Mouse (Mus musculus): Measurements from ENCODE around the gene A2ml1.
"Not testable (repeated sequence)": the region's sequence is repeated elsewhere in the genome, so short reads cannot be mapped to it uniquely, and the experiment has no call there.

A2ml1 gene

DNA sequence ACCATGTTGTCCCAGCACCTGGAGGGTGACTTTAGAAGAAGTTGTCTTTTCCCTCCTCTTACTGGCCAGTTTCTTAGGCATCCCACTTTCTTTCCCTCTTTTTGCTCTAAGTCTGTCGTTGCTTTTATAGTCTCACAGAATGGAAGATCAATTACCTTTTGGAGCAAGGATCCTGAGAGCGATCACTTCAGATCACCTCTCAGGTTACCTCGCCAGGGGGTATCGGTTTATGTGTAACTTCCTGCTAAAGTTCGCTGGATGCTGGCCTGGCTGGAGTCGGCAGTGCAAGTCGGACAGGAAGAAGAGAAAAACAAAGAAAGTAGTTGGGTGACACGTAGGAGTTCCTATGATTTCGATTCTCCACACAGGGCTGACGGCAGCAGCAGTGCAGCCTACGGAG, at the start of gene A2ml1:
Gene A2ml1 (minus strand): TSS at position 101 of the 400 bp plus-strand sequence.
- no peak for DNase-seq

DNA sequence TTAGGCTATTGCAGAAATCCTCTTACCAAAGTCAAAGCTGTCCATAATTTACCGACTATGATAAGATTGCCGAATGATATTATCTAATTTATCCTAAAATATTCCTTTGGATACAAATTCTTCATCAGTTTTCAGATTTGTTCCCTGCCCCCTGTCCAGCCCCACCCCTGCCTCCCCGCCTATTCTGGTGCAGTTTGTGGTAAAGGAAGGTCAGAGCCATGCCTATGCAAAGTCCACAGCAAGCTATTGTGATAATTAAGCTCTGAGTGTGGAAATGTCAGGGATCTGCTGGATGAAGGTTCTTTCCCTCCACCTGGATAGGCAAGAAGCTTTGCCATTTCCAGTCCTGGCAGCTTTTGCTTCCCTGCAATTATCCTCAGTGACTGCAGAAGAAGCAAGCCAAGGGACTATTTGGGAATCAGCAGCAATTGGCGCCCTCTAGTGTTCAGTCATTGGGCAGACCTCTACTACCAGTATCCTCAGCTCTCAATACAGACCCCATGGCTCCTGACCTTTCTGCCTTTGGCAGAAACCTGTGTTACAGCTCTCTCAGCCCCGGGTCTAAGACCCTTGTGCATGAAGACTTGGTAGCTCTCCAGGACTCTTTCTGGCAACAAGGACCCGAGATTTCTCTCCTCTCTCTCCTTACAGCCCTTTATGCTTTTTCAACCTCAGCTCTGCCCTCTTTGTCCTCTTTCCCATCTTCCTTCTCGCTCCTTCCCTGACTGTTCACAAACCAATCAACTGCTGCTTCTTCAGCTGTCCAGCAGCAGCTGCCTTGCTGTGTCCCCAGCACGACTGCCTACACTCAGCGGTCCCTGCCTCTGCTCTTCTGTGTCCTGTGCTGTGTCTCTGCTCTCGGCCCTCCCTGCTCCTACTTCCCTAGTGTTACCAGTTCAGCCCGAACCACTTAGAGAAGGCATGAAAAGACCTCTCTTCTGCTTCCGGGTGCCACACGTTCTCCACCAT, 48.6 kb upstream of the A2ml1 start:
- DNase-seq: peak; percentile 50

DNA sequence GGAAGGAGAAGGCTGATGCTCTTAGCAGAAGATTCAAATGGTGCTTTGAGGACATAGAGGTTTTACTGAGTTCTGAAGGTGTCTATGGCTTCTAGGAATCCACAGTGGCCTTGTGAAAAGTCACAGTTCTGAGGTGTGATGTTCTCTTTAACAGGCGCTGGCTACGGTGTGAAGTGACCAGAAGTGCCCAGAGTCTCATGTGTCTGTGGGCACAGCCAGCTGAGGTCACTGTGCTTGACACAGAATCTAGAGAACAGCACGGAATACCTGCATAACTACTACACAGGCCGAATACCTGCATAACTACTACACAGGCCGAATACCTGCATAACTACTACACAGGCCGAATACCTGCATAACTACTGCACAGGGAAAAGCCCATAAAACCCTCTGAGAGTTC, 43.8 kb upstream of the A2ml1 start:
- not testable (repeated sequence) for DNase-seq

DNA sequence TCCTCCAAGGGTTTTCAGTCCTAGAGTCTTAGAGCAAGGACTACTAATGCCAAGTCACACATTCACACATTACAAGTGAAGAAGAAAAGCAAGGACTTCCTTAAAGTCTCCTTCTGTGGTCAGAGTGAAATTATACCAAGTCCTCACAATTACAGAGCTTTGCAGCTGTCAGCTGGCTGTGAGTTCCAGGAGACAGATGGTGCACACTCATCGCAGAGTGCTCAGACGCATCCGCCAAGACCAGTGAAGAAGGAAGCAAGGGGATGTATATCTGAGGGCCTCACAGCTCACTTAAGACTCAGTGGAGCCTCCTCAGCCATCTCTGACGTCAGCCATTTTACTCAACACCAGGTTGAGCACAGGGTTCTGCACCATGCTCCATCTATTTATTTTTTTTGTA, 43.0 kb upstream of the A2ml1 start:
- DNase-seq: no peak

DNA sequence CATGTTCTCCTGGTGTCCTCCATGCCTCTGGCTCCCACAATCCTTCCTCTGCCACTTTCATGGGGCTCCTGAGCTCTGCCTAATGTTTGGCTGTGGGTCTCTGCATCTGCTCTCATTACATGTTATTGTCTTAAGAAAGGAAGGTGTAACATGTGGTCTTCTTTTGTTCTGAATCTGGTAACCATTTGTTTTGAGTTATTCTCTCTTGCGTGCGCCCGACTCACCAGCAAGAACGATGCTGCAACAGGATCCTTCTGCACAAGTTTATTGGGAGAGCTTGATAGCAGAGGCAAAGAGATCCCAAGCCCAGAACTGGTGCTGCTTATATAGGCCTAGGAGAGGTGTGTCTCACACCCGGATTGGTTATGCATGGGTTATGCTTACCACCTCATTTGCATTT, 42.0 kb upstream of the A2ml1 start, which contains the start of gene Klrb1a:
Gene Klrb1a (minus strand): TSS at position 101 of the 400 bp plus-strand sequence.
- DNase-seq: not testable (repeated sequence)

DNA sequence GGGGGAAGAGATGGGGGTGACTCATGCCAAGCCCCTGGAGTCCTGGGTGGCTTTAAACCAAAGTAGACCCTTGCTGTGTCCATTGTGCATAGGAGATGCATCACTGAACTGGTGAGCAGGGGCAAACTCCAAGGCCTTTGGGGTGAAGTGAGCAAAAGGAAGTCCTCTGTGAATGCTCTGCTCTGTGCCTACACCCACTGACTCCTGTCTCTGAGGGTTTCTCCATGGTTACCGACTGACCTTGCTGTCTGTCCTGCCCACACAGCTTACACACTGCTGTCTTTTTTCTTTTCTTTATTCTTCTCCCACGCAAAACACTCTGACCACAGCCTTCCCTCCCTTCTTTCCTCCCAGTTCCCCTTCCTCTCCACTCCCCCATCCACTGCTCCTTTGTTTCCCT, 41.3 kb upstream of the A2ml1 start:
- no peak for DNase-seq

DNA sequence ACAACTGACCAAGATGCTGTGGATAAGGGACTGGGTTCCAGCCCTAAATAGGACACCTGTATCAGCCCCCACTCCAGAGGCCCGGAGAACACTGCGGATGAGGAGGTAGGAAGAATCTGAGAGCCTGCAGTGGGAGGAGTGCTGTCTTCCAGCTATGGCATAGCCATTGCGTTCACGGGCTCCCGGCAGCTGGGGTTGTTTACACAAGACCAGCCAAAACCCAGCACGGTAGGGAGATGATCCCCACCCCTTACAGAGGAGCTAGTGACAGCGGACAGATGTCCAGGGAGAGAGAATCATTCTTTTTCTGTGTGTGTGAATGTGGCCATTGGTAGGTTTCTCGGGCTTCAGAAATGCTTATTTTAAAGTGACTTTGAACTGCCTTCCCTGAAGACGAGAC, 24.9 kb upstream of the A2ml1 start:
- no peak for DNase-seq

DNA sequence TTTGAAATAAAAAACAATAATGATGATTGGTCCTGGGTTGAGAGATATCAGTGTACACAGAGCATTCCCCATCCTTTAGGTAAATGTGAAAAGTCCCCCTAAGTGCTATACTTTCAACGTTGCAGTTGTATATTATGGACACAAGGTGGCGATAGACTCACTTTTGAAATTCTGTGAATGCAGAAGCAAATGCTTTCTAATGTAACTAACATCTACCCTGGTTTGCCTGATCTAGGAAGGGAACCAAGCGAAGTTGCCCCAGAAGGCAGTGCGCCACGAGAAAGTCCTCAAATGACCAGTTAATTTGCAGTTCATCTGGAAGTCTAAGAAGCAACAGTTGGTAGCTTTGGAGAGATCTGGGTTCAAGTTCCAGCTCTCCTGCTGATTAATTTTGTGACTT, 23.1 kb upstream of the A2ml1 start:
- DNase-seq: peak; percentile 5

DNA sequence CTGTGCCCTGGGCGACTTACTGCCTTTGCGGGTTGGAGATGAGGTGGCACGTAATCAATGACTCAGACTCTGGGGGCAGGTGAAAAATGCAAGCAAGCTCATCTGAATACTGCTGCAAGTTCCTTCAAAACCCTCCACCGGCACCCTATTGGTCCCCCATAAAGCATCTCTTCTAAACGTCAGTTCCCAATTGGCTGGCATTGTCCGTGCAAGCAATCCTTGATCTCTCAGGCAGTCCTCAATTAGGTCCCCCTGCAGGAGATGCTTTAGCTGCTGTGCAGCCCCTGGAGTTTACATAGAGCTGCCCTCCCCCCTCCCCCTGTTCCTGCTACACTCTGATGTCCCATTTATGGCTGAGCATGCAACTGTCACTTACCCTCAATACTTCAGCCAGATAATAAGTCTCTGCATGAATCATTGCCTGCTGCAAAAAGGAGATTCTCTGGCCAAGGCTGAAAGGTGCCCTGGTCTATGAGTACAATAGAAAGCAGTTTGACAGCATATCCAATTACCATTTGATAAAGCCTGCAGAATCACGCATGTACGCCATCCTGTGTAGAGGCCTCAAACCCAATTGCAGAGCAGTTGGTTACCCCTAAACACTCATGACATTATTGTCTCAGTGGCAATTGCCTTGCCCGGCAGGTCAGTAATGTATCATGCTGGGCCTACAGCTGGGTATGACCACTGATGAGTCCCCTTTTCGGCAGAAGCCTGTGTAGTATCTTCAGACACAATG, 21.2 kb upstream of the A2ml1 start:
- no peak for DNase-seq

DNA sequence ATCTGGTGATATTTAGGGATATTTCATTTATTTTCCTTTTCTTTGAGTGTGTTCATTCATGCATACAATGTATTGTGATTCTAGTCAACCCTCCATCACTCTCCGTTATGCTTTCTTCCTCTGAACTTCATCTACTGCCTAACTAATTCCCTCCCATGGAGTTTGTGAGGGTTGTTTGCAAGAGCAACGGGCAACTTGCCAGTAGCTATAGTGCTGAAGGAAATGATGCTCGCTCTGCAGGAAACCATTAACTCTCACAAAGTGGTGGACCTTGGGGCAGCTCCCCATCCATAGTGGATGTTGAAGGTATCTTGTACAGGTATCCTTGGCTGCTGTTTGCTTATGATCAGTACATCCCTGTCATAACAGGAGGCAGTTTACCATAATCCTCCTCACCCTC, 20.6 kb upstream of the A2ml1 start:
- no peak for DNase-seq

DNA sequence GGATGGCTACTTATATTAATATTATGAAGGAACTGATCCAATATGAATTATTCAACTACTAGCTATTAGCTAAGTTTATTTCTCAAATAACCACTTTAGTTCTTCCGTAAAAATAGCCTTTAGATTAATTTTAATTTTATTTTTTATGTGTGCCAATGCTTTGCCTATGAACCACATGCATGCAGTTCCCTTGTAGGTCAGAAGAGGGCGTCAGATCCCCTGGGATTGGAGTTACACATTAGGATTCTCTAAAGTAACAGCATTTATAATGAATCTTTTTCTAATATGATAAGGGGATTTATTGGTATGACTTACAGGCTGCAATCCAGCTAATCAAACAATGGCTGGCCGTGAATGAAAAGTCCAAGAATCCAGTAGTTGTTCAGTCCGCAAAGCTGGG, 18.1 kb upstream of the A2ml1 start:
- DNase-seq: no peak

DNA sequence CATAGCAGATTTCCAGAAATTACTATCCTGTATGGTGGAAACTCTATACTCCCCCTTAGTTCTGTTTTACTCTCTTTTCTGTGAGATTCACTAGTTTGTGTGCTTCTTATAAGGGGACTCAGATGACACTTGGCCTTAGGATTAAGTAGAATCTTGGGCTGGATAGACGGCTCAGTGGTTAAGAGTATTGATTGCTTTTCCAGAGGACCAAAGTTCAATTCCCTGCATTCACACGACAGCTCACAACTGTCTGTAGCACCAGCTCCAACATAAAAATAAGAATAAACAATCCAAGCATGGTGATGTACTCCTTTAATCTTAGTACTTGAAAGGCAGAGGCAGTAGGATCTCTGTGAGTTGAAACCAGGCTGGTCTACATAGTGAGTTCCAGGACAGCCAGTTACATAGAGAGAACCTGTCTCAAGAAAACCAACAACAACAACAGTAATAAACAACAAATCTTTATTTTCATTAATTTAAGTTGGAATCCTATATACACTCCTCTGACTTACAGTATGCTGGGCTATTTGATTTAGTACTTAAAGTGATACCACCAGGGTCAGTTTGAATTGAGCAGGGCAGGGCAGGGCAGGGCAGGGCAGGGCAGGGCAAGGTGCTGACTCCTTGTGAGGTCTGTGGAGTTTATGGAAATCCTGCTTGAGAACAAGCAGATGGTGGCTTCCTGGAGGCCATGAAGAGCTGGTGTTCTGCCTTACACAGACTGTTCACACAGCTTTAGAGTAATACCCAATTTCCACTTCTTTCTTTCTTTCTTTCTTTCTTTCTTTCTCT, 17.0 kb upstream of the A2ml1 start:
- no peak for DNase-seq

DNA sequence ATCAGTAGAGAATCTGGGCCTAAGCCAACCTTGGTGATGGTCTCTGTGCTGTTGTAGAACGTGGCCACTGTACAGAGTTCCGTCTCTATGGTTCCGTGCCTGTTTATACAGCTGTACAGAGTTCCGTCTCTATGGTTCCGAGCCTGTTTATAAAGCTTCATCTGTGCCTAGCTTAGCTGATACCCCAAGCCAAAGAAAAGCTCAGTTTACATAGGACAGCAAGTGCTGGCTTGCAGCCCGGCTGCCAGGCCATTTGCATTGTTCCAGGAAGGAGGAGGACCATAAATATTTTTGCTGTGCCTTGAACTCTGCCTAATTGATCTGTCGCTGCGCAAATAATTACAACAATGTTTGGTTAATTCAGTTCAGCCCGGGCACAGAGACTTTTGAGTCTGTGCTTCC, 15.7 kb upstream of the A2ml1 start:
- DNase-seq: peak; percentile 29

DNA sequence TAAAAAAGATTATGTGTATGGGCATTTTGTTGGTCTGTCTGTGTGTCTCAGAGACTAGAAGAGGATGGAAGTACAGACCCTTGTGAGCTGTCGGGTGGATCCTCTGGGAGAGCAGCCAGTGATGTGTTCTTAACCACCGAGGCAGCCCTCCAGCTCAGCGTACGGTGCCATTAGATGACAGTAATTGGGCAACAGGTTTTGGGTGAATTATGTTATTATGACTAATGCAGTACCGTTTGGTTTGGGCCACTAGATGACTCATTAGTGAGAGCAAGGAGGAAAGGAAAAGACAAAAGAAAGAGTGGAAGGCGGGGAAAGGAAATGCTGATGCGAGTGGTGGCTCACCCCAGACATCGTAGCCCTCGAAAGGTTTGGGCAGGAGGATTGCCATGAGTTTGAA, 13.2 kb upstream of the A2ml1 start:
- DNase-seq: no peak

DNA sequence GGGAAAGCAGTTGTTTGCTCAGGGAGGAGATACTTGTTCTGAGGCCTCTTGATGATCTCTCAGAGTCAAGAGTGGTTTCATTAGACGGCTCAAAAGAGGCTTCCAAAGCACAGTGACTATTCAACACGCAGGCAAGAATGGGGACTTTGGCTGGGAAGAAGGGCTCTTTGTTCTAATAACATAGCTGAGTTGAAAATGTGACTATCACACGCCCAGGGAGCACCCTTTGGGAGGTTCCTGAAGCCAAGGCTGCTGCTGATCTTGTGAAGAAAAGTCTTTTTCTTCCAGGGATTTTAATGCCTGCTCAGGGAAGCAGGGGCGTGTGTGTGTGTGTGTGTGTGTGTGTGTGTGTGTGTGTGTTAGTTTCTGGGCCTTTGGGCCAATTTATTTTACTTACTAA, 8.0 kb upstream of the A2ml1 start:
- DNase-seq: no peak

DNA sequence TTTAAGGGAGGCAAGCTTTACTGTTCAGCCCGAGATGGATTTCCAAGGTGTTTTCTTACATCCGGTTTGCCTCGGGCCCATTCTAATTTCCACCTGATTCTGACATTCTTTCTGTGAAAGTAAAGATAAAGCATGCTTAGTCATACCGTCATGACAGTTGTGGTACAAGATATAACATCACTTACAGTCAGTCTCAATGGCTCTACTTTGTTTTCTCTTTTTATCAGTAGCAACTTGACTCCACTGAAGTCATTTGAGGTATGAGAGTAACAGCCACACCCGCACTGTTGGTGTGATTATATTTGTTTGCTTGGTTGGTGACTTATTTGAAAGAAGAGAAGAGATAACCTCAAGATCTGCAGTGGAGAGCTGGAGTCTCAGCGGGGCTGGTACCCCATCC, 6.2 kb upstream of the A2ml1 start:
- DNase-seq: no peak

DNA sequence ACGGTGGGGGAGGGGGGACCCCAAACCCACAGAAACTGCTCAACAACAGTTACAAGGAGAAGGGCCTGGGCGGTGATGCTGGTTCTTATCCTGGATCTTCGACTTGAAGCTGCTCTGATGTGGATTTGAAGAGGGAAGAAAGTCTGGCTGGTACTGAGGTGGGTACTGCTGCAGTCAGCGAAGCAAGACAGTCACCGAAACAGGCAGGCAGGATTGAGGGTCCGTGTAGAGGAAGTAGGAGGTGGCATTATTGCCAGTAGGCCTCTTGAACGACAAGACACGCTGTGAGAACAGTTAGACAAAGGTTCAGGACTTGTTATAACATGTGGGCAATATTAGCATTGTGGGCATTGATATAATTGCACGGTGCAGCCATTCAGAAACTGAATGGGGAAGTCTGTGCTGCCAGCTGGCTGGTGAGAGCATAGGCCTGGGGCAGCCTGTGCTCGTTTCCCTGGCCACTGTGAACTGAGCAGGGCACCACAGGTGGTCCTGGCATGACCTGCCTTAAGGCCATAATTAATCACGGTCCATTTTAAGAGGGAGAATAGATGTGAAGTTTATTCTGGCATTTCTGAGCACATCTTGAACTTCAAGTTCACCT, 4.3 kb upstream of the A2ml1 start:
- DNase-seq: peak; percentile 3

DNA sequence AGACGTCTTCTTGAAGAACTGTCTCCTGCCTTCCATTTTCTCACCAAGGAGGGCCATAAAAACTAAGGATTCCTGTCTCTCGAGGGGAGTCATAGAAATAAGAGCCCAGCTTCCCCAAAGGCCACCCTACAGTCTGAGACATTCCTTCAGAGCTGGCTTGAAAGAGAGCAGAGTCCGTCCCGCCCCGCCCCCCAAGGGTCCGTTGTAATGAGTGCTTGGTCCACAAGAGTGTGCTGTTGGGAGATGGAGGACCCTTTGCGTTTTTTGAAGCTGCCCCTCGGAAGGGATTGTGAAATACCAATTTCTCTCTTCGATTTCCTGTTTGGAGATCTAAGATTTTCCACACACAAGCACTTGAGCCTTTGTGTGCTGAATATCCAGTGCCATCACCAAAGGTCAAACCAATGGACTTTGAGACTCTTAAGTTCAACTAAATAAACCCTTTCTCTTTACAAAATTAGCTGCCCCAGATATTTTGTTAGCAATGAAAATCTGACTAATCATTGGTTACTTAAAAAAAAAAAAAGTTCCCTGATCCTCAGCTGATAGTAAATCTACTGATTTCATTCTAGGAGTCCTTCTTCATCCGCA, 2.8 kb upstream of the A2ml1 start:
- DNase-seq: no peak

DNA sequence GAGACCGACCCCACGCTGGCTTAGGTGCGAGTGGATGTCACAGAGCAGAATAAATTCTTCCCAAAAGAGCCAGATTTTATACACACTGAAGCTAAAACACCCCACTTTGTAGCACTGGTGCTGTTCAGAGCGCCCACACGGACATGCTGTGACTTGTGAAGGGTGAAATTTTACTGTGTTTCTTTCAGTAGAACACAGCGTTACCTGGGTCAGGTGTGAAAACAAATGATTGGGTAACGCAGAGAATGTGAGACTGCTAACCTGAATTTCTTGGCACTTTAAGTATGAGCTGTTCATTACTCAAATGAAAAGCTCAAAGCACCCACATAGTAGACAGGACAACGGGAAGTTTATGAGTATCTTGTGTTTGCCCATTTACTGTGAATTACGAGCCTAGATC, 4.1 kb downstream of the A2ml1 start:
- DNase-seq: no peak

DNA sequence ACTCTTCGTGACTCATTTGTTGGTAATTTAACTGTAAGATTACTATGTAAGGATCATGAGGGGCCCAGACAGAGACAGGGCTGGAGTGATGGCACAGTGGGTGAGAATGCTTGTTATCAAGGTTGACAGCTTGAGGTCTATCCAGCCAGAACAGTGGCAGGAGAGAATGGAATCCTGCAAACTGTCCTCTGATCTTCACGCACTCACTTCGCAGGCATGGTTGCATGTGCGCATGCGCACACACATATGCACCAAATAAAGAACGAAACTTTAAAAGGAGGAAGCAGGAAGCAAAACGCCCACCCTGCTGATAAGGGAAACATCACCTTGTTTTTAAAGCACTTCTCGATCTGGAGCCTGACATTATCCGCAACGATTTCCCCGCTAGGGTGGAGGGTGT, 14.8 kb downstream of the A2ml1 start:
- no peak for DNase-seq

DNA sequence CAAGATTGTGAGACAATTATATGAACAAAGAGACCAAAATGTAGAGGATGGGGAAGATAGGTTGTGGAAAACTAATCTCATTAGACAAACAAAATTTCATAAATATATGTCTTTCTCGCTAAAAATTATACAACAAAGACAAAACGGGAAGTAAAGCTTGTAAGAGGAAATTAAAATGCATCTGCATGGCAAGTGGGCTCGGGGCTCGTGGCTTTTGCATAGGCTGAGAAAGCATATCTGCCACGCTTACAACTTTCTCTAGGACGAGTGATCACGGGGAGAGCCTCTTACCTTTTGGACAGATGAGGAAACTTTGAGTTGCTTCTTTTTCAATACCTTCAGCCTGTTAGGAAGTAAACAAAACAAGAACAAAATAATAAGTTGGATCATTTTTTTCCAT, 27.4 kb downstream of the A2ml1 start:
- no peak for DNase-seq

Data from cerebellum, adult 9-11 months (tissue).